Mouse (Mus musculus): ENCODE measurements around the gene Ttll1. TPM values are rescaled to one million over a fixed set of nuclear protein-coding genes. Genes with fewer than 3 reads are reported as not detected.
A peak's percentile ranks its signal among the peaks of the same experiment; 100 is the strongest.
"Not testable (repeated sequence)": the region's sequence is repeated elsewhere in the genome, so short reads cannot be mapped to it uniquely, and the experiment has no call there.

The Ttll1 gene
- total RNA-seq, 2 experiments from 2014 or later = 43.0 to 43.6 TPM

- peak; percentile 78 to 80 for DNase-seq
- intact Hi-C loops (cut with DNase I) = no loop called here
These were observed 15.9 kb upstream of the Ttll1 start, which contains the start of gene Bik for GRCm38 (mm10) chr15:83526424-83527091. TSS of gene Bik (plus strand) at chr15:83526862.

- no peak for DNase-seq
- intact Hi-C loops (cut with DNase I) = no loop called here
These were observed 13.6 kb upstream of the Ttll1 start for GRCm38 (mm10) chr15:83524333-83524729.

GRCm38 (mm10) chr15:83523638-83524332 lies 13.1 kb upstream of the Ttll1 start:
- DNase-seq = peak; percentile 30 to 54
- intact Hi-C loops (cut with DNase I) = no loop called here

DNA sequence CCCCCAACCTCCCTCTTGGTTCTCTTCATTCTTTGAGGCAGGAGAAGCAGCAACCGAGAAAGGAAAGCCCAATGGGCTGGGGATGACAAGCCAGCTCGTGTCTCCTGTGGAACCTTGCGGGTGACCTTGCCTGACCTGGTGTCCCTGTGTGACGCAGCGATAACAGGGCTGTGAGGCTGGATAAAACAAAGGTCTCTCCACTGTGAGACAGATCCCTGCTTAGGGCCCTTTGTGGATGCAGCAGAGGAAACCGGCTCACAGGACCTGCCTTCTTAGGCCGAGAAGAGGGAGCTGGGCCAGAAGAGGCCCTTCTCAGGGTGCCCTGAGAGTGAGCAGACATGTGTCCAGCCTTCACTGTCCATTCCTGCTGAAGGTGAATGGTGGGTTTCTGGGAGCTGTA lies 12.5 kb upstream of the Ttll1 start:
- DNase-seq = peak; percentile 36 to 52

GRCm38 (mm10) chr15:83520861-83521382 lies 10.2 kb upstream of the Ttll1 start:
- no peak for DNase-seq
- intact Hi-C loops (cut with DNase I) = no loop called here

More for the DNA sequence above, 12.5 kb upstream of the Ttll1 start:
- intact Hi-C loops (cut with DNase I) = no loop called here

DNA sequence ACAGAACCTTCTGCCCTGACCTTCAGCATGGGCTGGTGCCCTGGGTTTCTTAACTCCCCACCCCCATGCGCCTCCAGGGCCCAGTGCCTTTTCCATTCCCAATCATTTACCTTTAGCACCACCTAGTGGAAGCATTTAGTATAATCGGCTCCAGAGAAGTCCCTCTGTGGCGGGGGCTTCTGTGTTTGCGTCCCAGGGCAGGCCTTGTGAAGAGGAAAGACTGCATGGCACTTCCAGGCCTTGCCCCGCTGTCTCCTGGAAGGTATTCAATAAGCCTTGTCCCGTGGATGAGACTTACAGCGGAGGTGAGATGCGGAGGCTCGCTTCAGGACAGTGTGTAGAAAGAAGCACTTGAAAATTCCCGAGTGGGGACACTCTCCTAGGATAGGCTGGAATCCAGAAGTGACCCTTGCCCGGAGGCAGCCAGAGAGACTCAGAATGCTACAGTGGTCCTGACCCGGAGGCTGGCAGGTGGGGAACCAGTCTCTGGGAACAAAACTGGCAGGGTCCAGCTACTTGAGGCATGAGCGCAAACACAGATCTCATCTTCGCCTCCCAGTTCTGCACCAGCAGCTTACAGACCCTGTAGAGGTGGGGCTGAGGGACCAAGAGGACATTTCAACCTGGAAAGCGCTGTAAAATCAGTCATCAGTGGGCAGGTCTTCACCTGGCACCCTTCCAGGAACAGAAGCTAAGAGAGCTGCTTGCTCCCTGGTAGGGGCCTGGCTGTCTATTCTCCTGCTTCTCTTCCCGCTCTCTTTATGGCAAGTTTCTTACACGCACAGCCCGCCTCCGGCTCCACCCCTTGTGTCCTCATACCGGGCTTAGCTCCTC lies 7.7 kb upstream of the Ttll1 start:
- DNase-seq = peak; percentile 60 to 79
- intact Hi-C loops (cut with DNase I) = loop anchor here (2.0 to 5.0 kb wide), 2 partner anchors 308 to 361 kb away; no protein-coding TSS in a partner anchor

GRCm38 (mm10) chr15:83515018-83515417 lies 4.3 kb upstream of the Ttll1 start:
- intact Hi-C loops (cut with DNase I) = loop anchor here (5.0 kb wide), 1 partner anchor 358 kb away; no protein-coding TSS in a partner anchor
- DNase-seq = no peak

- no peak for DNase-seq
- intact Hi-C loops (cut with DNase I) = no loop called here
These were observed 2.0 kb upstream of the Ttll1 start for GRCm38 (mm10) chr15:83512489-83513281.

DNA sequence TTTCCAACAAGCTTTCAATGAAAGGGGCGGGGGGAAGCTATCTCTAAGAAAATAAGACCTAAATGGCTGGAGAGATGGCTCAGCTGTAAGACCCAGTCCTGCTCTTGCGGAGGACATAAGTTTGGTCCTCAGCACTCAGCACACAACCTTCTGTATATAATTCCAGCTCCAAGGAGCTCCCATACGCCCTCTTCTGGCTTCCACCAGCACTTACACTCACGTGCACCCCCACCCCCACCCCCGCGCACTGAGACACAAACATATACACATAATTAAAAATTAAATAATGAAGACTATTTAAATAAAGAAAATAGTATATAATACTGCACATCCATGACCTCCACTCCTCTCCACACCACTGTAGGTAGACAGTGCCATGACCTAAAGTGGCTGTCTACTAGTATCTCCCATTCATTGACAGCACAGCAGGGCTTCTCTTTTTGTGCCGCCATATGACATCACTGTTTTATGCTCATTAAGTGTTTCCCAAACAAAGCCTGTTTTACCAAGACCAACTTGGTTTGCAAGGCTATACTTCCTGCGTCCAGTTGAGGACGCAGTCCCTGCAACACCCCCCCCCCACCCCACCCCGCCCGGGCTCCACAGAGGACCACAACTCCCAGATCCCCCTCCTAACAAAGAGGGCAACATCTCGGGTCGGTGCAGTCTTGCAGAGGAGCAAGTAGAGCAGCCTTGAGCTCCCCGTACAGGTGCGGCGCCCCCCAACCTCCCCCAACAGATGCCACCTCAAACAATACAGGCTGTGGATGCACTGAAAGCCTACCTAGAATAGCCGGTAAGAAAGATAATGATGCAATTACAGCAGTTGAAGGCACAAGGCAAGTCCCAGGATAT lies 516 bp downstream of the Ttll1 start:
- intact Hi-C loops (cut with DNase I) = loop anchor here (2.0 kb wide), 1 partner anchor 117 kb away; no protein-coding TSS in a partner anchor
- DNase-seq = no peak

DNA sequence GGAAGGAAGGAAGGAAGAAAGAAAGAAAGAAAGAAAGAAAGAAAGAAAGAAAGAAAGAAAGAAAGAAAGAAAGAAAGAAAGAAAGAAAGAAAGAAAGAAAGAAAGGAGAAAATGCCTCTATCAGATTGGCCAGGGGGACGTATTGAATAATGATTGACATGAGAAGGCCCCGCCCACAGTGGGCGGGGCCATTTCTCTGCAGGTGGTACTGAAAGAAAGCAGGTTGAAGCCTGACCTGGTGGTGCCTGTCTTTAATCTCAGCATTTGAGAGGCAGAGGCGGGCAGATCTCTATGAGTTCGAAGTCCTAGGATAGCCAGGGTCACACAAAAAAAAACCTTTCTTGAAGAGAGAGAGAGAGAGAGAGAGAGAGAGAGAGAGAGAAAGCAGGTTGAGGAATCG lies 9.2 kb downstream of the Ttll1 start:
- DNase-seq; intact Hi-C loops (cut with DNase I): not testable (repeated sequence)

DNA sequence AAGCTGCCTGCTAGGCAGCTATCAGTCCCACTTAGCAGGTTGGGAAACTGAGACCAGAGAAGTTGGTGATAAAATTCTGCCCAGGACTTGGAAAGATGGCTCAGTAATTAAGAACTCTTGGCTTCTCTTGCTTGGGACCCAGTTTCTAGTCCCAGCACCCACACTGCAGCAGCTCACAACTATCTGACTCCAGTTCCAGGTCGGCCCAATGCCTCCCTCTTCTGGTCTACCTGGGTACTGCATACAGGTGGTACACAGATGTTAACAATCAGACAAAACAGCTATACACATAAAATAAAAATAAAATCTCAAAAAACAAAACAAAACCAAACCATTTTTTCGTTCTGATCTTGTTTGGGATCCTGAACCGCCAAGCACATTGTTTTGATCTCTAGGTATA lies 10.3 kb downstream of the Ttll1 start:
- intact Hi-C loops (cut with DNase I) = no loop called here

GRCm38 (mm10) chr15:83499211-83499755 lies 11.4 kb downstream of the Ttll1 start:
- intact Hi-C loops (cut with DNase I) = no loop called here
- DNase-seq = no peak

More for the DNA sequence above, 10.3 kb downstream of the Ttll1 start:
- DNase-seq = peak; percentile 39 to 55

- DNase-seq = no peak
- intact Hi-C loops (cut with DNase I) = no loop called here
These were observed 13.4 kb downstream of the Ttll1 start for GRCm38 (mm10) chr15:83497299-83497698.

GRCm38 (mm10) chr15:83495787-83496367 lies 14.8 kb downstream of the Ttll1 start:
- intact Hi-C loops (cut with DNase I) = no loop called here
- DNase-seq = no peak

- intact Hi-C loops (cut with DNase I) = no loop called here
These were observed 15.5 kb downstream of the Ttll1 start for GRCm38 (mm10) chr15:83495195-83495594.

GRCm38 (mm10) chr15:83494572-83494920 lies 16.1 kb downstream of the Ttll1 start:
- DNase-seq = no peak
- intact Hi-C loops (cut with DNase I) = no loop called here

More at GRCm38 (mm10) chr15:83495195-83495594, 15.5 kb downstream of the Ttll1 start:
- DNase-seq = no peak

GRCm38 (mm10) chr15:83493856-83494571 lies 16.7 kb downstream of the Ttll1 start:
- DNase-seq = no peak
- intact Hi-C loops (cut with DNase I) = no loop called here

DNA sequence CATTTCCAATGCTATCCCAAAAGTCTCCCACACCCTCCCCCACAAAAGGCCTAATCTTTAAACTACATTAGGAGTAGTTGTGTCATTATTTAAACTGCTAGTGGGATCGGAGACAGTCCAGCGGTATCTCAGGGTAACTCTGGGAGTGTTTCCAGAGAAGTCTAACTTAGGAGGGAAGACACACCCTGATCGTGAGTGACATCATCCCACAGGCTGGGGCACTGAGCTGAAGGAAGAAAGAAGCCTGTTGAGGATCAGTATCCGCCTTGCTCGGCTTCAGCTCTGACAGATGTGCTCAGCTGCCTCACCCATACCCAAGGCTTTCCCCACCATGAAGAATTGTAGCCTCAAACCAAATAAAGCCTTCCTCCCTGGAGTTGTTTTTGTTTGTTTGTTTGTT lies 18.8 kb downstream of the Ttll1 start:
- intact Hi-C loops (cut with DNase I) = no loop called here
- peak; percentile 30 to 45 for DNase-seq

Measured in heart, postnatal 14 days (tissue).